Mouse (Mus musculus) adrenal gland, adult 18-20 months (tissue): ENCODE measurements around the gene Ilf2. TPM values are rescaled to one million over a fixed set of nuclear protein-coding genes. Genes with fewer than 3 reads are reported as not detected.

ENCODE experiments used
- total RNA-seq, 2 experiments: library from RNA; stranded (reverse); gene quantifications; 1 replicate in 1 of 2; 2 replicates in 1 of 2; pipeline ENCODE4 v1.2.3; 2021

Gene Ilf2
- total RNA-seq, 2 experiments from 2014 or later: 49.3 to 53.1 TPM

Other genes with a start within 250 kb of the Ilf2 start
- 10 to 100 TPM; 66.2 to 72.2 TPM for gene Jtb, start 244.5 kb upstream of the Ilf2 start, total RNA-seq
- gene Creb3l4, start 232.6 kb upstream of the Ilf2 start, total RNA-seq: under 1 TPM; 0.36 to 0.38 TPM
- 100 to 1,000 TPM; 115 to 116 TPM for gene Slc39a1, start 228.0 kb upstream of the Ilf2 start, total RNA-seq
- 10 to 100 TPM; 48.5 to 51.0 TPM for gene Crtc2, start 222.0 kb upstream of the Ilf2 start, total RNA-seq
- 1 to 10 TPM; 8.6 to 9.1 TPM for gene Dennd4b, start 210.9 kb upstream of the Ilf2 start, total RNA-seq
- gene Gatad2b, start 182.9 kb upstream of the Ilf2 start, total RNA-seq: 10 to 100 TPM; 50.0 to 64.5 TPM
- gene Slc27a3, start 86.2 kb upstream of the Ilf2 start, total RNA-seq: 100 to 1,000 TPM; 102 to 110 TPM
- 10 to 100 TPM; 71.1 to 98.9 TPM for gene Ints3, start 42.5 kb upstream of the Ilf2 start, total RNA-seq
- gene Npr1, start 10.3 kb upstream of the Ilf2 start, total RNA-seq: 100 to 1,000 TPM; 241 to 269 TPM
- 10 to 100 TPM; 57.3 to 59.8 TPM for gene Snapin, start 14.9 kb downstream of the Ilf2 start, total RNA-seq
- gene Chtop, start 33.4 kb downstream of the Ilf2 start, total RNA-seq: 100 to 1,000 TPM; 112 to 115 TPM
- gene S100a1, start 38.3 kb downstream of the Ilf2 start, total RNA-seq: 100 to 1,000 TPM; 141 to 298 TPM
- 10 to 100 TPM; 33.3 to 49.1 TPM for gene S100a13, start 38.3 kb downstream of the Ilf2 start, total RNA-seq
- under 1 TPM in 1 of 2 experiments, not detected in 1; 0.58 TPM for gene S100a14, start 50.7 kb downstream of the Ilf2 start, total RNA-seq
- 10 to 100 TPM; 52.3 to 61.9 TPM for gene S100a16, start 61.1 kb downstream of the Ilf2 start, total RNA-seq
- not detected for gene S100a3, start 84.5 kb downstream of the Ilf2 start, total RNA-seq
- not detected for gene S100a2, start 114.1 kb downstream of the Ilf2 start, total RNA-seq
- not detected for gene Gm42674, start 125.8 kb downstream of the Ilf2 start, total RNA-seq
- 10 to 100 TPM in 1 of 2 experiments, 1 to 10 TPM in 1; 5.1 to 14.9 TPM for gene S100a4, start 127.6 kb downstream of the Ilf2 start, total RNA-seq
- not detected for gene S100a5, start 132.4 kb downstream of the Ilf2 start, total RNA-seq
- gene S100a6, start 136.8 kb downstream of the Ilf2 start, total RNA-seq: 100 to 1,000 TPM in 1 of 2 experiments, 10 to 100 TPM in 1; 40.3 to 108 TPM
- under 1 TPM; 0.23 to 0.54 TPM for gene S100a7a, start 177.9 kb downstream of the Ilf2 start, total RNA-seq
- gene S100a8, start 192.9 kb downstream of the Ilf2 start, total RNA-seq: not detected
- not detected for gene S100a9, start 219.6 kb downstream of the Ilf2 start, total RNA-seq